Mouse (Mus musculus): ENCODE data around the gene Gapvd1.

The Gapvd1 gene

GRCm38 (mm10) chr2:34644571-34645526 is 110.2 kb downstream of the Gapvd1 start:
- DNase-seq (ENCODE audit: extremely low read depth, low read depth, low spot score) = no peak

GRCm38 (mm10) chr2:34642351-34642750 is 112.7 kb downstream of the Gapvd1 start:
- DNase-seq (ENCODE audit: extremely low read depth, low read depth, low spot score) = no peak

- DNase-seq (ENCODE audit: extremely low read depth, low read depth, low spot score) = no peak
Measured at GRCm38 (mm10) chr2:34639725-34640124, 115.3 kb downstream of the Gapvd1 start.

- DNase-seq (ENCODE audit: extremely low read depth, low read depth, low spot score) = no peak
Measured at GRCm38 (mm10) chr2:34638955-34639650, 115.9 kb downstream of the Gapvd1 start.

GRCm38 (mm10) chr2:34635249-34636165 is 119.5 kb downstream of the Gapvd1 start:
- no peak for DNase-seq (ENCODE audit: extremely low read depth, low read depth, low spot score)

GRCm38 (mm10) chr2:34632051-34632450 is 123.0 kb downstream of the Gapvd1 start:
- no peak for DNase-seq (ENCODE audit: extremely low read depth, low read depth, low spot score)

GRCm38 (mm10) chr2:34630445-34630844 is 124.6 kb downstream of the Gapvd1 start:
- DNase-seq (ENCODE audit: extremely low read depth, low read depth, low spot score) = no peak

GRCm38 (mm10) chr2:34629758-34630157 is 125.3 kb downstream of the Gapvd1 start:
- DNase-seq (ENCODE audit: extremely low read depth, low read depth, low spot score) = no peak

GRCm38 (mm10) chr2:34628903-34629540 is 126.0 kb downstream of the Gapvd1 start:
- DNase-seq (ENCODE audit: extremely low read depth, low read depth, low spot score) = no peak

- DNase-seq (ENCODE audit: extremely low read depth, low read depth, low spot score) = no peak
Measured at GRCm38 (mm10) chr2:34627328-34628226, 127.5 kb downstream of the Gapvd1 start.
